Mouse (Mus musculus) liver, postnatal 0 days (tissue): ENCODE data around the gene Rheb. TPM values are rescaled to one million over a fixed set of nuclear protein-coding genes. Genes with fewer than 3 reads are reported as not detected.
"Not testable (repeated sequence)": the region's sequence is repeated elsewhere in the genome, so short reads cannot be mapped to it uniquely, and the experiment has no call there.

ENCODE experiments used
- ATAC-seq: fragments of 200-750 bp; cut with Nextera tagmentation; 2 replicates; pipeline ENCODE4 v1.8.0; 2017; ENCODE audit warnings: mild to moderate bottlenecking, moderate library complexity
- DNase-seq: peaks from one replicate; pipeline ENCODE4 v3.0.0-alpha.2; 2016
- H3K27ac ChIP-seq: fragments of 300-500 bp; sonication (generic); 2 replicates; pipeline ENCODE4 v1.5.1; 2014; ENCODE audit warnings: antibody characterized with exemption, moderate library complexity, mild to moderate bottlenecking, low read depth
- H3K27me3 ChIP-seq: fragments of 300-500 bp; sonication (generic); 2 replicates; pipeline ENCODE4 v1.6.1; 2014; ENCODE audit warnings: low read length, control low read depth, mixed read lengths; ENCODE audit not compliant: insufficient read depth
- H3K36me3 ChIP-seq: fragments of 300-500 bp; sonication (generic); replicated peaks from 2 replicates; pipeline ENCODE4 v1.6.1; 2014; ENCODE audit warnings: mild to moderate bottlenecking, control low read depth, low read length, moderate library complexity, mixed read lengths; ENCODE audit not compliant: insufficient read depth
- H3K4me1 ChIP-seq: fragments of 300-500 bp; sonication (generic); 2 replicates; pipeline ENCODE4 v1.6.1; 2014; ENCODE audit warnings: antibody characterized with exemption, mild to moderate bottlenecking, control low read depth; ENCODE audit not compliant: insufficient read depth
- H3K4me2 ChIP-seq: fragments of 300-500 bp; sonication (generic); 2 replicates; pipeline ENCODE4 v1.6.1; 2014; ENCODE audit warnings: low read depth, mild to moderate bottlenecking, low read length, moderate library complexity, mixed read lengths
- H3K4me3 ChIP-seq: fragments of 300-500 bp; sonication (generic); 2 replicates; pipeline ENCODE4 v1.5.1; 2014; ENCODE audit warnings: low read depth, low read length
- H3K9ac ChIP-seq: fragments of 300-500 bp; sonication (generic); replicated peaks from 2 replicates; pipeline ENCODE4 v1.6.1; 2014; ENCODE audit warnings: mild to moderate bottlenecking, moderate library complexity
- H3K9me3 ChIP-seq: fragments of 300-500 bp; sonication (generic); 2 replicates; pipeline ENCODE4 v1.6.1; 2016; ENCODE audit warnings: mild to moderate bottlenecking, control low read depth, low read length, mixed read lengths
- CTCF ChIP-seq: sonication (generic); IDR thresholded peaks from 2 replicates; pipeline ENCODE4 v1.5.1; 2016; ENCODE audit warnings: antibody characterized with exemption, low read depth
- EP300 ChIP-seq: IDR thresholded peaks from 2 replicates; pipeline ENCODE4 v1.6.1; 2016; ENCODE audit warnings: antibody characterized with exemption, low read depth, mild to moderate bottlenecking
- WGBS: fragments of 180-500 bp; shearing (Covaris S2); extraction: QIAGEN DNeasy Blood & Tissue Kit; methylation state at CpG from one replicate; pipeline ENCODE4 v1.1.7; 2014; ENCODE audit not compliant: insufficient replicate concordance; 5-methylcytosine and 5-hydroxymethylcytosine counted together
- polyA plus RNA-seq: library from polyadenylated mRNA; unstranded; fragments of >200 nt; fragmentation: Nextera tagmentation; extraction: Ambion mirVana; gene quantifications from 2 replicates; pipeline ENCODE4 v1.2.1, GENCODE M21; 2015

The Rheb gene
- polyA plus RNA-seq, 1 experiment from 2014 or later: 79.6 TPM

DNA sequence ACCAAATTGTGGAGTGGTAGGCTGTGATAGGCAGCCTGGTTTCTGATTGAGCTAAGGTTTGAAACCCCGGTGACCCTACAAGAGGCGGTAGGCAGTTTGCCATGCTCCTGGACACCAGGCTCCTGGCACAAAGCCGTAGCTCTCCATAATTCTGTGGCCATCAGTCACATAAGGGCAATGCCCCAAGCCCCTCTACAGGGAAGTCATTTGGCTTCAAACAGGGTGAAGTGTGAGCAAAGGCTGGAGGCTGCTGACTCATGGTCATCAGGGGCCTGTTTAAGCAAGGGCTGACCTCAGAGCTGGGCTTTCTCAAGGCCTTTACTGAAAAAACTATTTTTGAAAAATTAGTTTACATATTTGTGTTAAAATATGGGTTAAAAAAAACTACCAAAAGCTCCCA, 11.8 kb upstream of the Rheb start:
- TF ChIP-seq CTCF (no peak), EP300 (no peak)
- Histone ChIP-seq H3K36me3 (no peaks in the 10 kb centered on the region), H3K4me2 (no peak overlapping the region), H3K4me3 (no peak overlapping the region), H3K27ac (no peak overlapping the region), H3K4me1 (peaks cover 14% of the 10 kb centered on the region), H3K27me3 (no peaks in the 10 kb centered on the region), H3K9me3 (no peaks in the 10 kb centered on the region), H3K9ac (no peak overlapping the region)
- ATAC-seq (no peak), DNase-seq (no peak)
- 89% methylated on average over 3 of the region's 3 CpGs for WGBS

- not testable (repeated sequence) for H3K36me3 ChIP-seq, H3K27me3 ChIP-seq, H3K27ac ChIP-seq, ATAC-seq, H3K4me2 ChIP-seq, H3K9ac ChIP-seq, H3K4me1 ChIP-seq, H3K9me3 ChIP-seq, H3K4me3 ChIP-seq, DNase-seq
- WGBS: 81% methylated on average over 14 of the region's 14 CpGs
Measured at GRCm38 (mm10) chr5:24848261-24848660, 5.8 kb upstream of the Rheb start.

DNA sequence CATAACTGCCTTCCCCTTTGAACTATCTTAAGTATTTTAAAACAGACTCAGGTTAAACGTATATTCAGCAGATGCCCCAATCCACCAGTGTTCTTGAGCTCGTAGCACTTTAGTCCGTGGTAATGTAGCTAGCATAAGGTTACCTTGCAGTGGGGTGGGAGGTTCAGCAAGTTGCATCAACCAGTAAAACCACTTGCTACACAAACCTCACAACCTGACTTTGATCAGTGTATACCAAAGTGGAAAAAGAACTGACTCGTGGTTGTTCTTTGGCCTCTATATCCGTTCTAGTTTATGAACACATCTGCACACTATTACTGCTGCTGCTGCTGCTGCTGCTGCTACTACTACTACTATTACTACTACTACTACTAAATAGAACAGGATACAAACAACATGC, 1.4 kb upstream of the Rheb start:
- Histone ChIP-seq H3K27me3 (no peaks in the 10 kb centered on the region), H3K9ac (no peak overlapping the region), H3K9me3 (no peaks in the 10 kb centered on the region), H3K4me3 (no peak overlapping the region), H3K4me2 (peak overlapping the region; percentile 85), H3K36me3 (no peaks in the 10 kb centered on the region), H3K27ac (no peak overlapping the region), H3K4me1 (peaks cover 32% of the 10 kb centered on the region)
- no peak for ATAC-seq
- TF ChIP-seq CTCF: no peak
- TF ChIP-seq EP300: no peak
- WGBS: 81% methylated on average over 5 of the region's 5 CpGs
- DNase-seq: no peak

DNA sequence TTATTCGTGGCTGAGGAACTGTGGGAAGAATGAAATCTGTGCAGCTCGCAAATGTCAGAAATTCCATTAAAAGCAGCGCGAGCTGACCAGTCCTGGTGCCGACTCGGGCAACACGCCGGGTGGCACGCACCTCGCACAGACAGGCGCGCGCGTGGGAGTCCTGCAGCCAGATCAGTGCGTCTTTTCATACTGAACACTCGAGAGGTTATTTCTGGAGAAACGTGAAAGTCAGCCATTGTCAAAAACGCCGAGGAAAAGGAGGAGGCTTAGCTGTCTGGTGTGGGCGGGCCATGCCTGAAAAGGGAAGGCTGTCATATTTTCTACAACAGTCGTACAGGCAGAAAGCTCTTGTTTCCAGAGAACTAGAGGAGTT, 665 bp upstream of the Rheb start:
- Histone ChIP-seq H3K4me2 (peak overlapping the region; percentile 85), H3K9me3 (no peaks in the 10 kb centered on the region), H3K27ac (peak overlapping the region; percentile 100), H3K4me1 (peaks cover 32% of the 10 kb centered on the region), H3K9ac (peak overlapping the region; percentile 49), H3K4me3 (peak overlapping the region; percentile 92), H3K27me3 (no peaks in the 10 kb centered on the region), H3K36me3 (no peaks in the 10 kb centered on the region)
- under 1% methylated on average over 21 of the region's 21 CpGs for WGBS
- no peak for DNase-seq
- peak; percentile 1 for ATAC-seq
- TF ChIP-seq CTCF: no peak
- 0 out of 2 replicates have a peak, but pooled peaks have one; percentile 10 for TF ChIP-seq EP300

DNA sequence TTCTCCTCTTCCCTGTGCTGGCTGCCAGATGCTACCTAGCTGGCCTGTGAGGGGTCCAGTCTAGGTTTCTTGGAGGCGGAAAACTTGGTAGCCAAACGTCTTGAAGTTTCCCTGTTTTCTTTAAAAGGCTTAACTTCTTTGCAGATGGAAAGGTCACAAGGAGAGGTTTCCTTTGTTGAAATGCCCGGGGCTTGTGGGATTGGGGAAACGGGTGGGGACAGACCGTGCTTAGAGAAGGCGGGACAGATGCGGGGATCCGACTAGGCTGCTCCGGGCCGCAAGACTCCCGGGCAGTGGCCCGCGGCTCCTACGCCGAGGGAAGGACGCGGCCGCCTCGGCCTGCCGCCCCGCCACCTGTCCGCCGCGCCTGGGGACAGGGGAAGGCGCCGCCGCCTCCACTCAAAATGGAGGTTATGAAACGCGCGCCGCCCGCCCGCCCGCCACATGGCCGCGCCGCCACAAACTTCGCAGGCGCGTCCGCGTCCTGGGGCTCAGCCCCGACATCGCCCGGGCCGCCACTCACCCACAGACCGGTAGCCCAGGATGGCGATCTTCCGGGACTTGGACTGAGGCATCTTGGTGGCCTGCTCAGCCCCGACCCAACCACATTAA, 656 bp downstream of the Rheb start:
- ATAC-seq (peak; percentile 14), DNase-seq (peak; percentile 75)
- H3K27ac ChIP-seq: peak overlapping the region; percentile 100
- H3K27me3 ChIP-seq: no peaks in the 10 kb centered on the region
- WGBS: 5% methylated on average over 47 of the region's 50 CpGs
- H3K36me3 ChIP-seq: no peaks in the 10 kb centered on the region
- H3K4me1 ChIP-seq: peaks cover 36% of the 10 kb centered on the region
- peak overlapping the region; percentile 91 for H3K4me2 ChIP-seq
- peak overlapping the region; percentile 97 for H3K9ac ChIP-seq
- no peak for TF ChIP-seq EP300
- no peak for TF ChIP-seq CTCF
- peak overlapping the region; percentile 92 for H3K4me3 ChIP-seq
- H3K9me3 ChIP-seq: no peaks in the 10 kb centered on the region

GRCm38 (mm10) chr5:24840975-24841431, 1.4 kb downstream of the Rheb start:
- Histone ChIP-seq H3K4me3 (peak overlapping the region; percentile 92), H3K4me1 (peaks cover 36% of the 10 kb centered on the region), H3K36me3 (no peaks in the 10 kb centered on the region), H3K9me3 (no peaks in the 10 kb centered on the region), H3K27me3 (no peaks in the 10 kb centered on the region), H3K9ac (peak overlapping the region; percentile 97), H3K27ac (peak overlapping the region; percentile 100), H3K4me2 (peak overlapping the region; percentile 91)
- TF ChIP-seq CTCF (no peak), EP300 (no peak)
- peak; percentile 23 for DNase-seq
- 7% methylated on average over 11 of the region's 11 CpGs for WGBS
- ATAC-seq: no peak

GRCm38 (mm10) chr5:24834491-24834890, 7.9 kb downstream of the Rheb start:
- no peak for TF ChIP-seq EP300
- TF ChIP-seq CTCF: no peak
- no peak overlapping the region for H3K4me2 ChIP-seq
- no peak for ATAC-seq
- H3K9ac ChIP-seq: no peak overlapping the region
- H3K36me3 ChIP-seq: no peaks in the 10 kb centered on the region
- no peak for DNase-seq
- no peak overlapping the region for H3K4me3 ChIP-seq
- H3K9me3 ChIP-seq: no peaks in the 10 kb centered on the region
- H3K4me1 ChIP-seq: peaks cover 11% of the 10 kb centered on the region
- WGBS: 67% methylated on average over 5 of the region's 5 CpGs
- no peaks in the 10 kb centered on the region for H3K27me3 ChIP-seq
- no peak overlapping the region; the same call in 1 of the 2 replicates for H3K27ac ChIP-seq
